Mouse (Mus musculus): ENCODE measurements around the gene Msi2. TPM values are rescaled to one million over a fixed set of nuclear protein-coding genes. Genes with fewer than 3 reads are reported as not detected.
A peak's percentile ranks its signal among the peaks of the same experiment; 100 is the strongest.

The Msi2 gene
- total and polyA plus RNA-seq, 2 experiments from 2014 or later = 33.0 to 170 TPM

DNA sequence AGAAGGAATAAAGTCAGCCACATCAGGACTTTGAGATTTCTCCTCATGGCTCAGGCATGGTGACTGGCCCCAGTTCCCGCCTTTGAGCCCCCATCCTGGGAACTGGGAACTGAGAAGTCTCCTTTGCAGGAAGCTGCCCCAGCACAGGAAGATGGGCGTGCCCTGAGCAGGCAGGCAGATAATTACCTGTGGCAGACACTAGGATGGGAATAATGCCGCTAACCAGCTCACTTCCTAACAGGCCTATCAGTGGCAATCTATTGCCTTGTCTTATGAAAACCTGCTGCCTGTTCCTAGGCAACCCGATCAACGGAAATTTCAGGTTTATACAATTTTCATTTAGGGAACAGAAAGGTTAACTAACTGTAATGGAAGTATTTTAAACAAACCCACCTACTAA lies 319.3 kb downstream of the Msi2 start:
- H3K4me1 ChIP-seq (ENCODE audit: insufficient read depth, low read length) = peaks cover 48% of the 10 kb centered on the region
- no peaks in the 10 kb centered on the region for H3K36me3 ChIP-seq (ENCODE audit: insufficient read depth, low read length)
- no peak overlapping the region for H3K4me2 ChIP-seq (ENCODE audit: low read depth, low read length)
- 0 out of 2 replicates have a peak overlapping the region, but pooled peaks have one; percentile 1 for H3K9ac ChIP-seq (replicated peaks; ENCODE audit: low read length)
- no peak overlapping the region for H3K4me3 ChIP-seq (ENCODE audit: low read length)
- H3K9me3 ChIP-seq (ENCODE audit: low read length) = no peaks in the 10 kb centered on the region
- no peak overlapping the region for H3K27ac ChIP-seq
- ATAC-seq (no peak), DNase-seq (ENCODE audit: low spot score) (no peak)
- H3K27me3 ChIP-seq (ENCODE audit: insufficient read depth, low read length) = no peaks in the 10 kb centered on the region
- no peak for TF ChIP-seq CTCF (IDR thresholded peaks at IDR 0.05; ENCODE audit: low read depth)
- 74% methylated on average over 5 of the region's 5 CpGs for WGBS

DNA sequence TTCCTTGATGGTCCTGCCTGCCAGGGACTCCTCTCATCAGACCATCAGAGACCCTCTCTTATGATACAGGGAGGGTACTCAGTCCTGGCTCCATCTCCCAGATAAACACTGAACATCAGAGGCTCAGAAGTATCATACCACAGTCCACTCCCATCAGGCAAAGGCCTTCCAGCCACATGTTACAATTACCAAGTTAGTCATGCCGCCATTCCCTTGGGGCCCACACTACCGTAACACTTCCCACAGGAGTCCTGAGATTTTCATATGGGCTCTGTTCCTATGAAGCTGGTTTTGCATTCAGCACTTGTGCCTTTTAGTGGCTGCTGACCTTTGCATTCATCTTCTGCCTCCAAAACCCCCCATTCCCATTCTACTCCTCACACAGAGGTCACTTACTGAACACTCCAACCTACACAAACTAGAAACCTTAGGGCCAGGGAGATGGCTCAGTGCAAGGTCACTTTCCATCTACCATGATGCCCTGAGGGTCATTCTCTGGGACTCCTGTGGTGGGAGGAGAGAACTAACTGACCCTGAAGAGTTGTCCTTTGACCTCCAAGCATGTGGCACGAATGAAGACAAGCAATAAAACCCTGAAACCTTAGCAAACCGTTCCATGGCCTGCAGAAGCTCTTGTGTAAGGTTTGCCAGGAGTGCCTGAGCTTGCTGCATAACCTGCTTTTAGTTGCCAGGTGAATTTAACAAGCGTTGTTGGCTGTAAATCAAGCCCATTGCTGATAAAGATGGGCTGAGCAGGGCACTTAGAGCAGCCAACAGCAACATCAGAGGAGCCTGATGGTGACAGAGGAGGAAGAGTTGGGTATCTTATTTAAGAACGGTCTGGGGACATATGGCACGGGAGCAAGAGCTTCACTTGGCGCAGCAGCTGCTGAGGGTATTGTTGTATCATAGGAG lies 323.0 kb downstream of the Msi2 start:
- no peaks in the 10 kb centered on the region for H3K9me3 ChIP-seq (ENCODE audit: low read length)
- DNase-seq (ENCODE audit: low spot score) = no peak
- no peak overlapping the region for H3K4me3 ChIP-seq (ENCODE audit: low read length)
- no peaks in the 10 kb centered on the region for H3K27me3 ChIP-seq (ENCODE audit: insufficient read depth, low read length)
- H3K9ac ChIP-seq (replicated peaks; ENCODE audit: low read length) = no peak overlapping the region
- peak overlapping the region; percentile 49; the same call in 1 of the 2 replicates for H3K27ac ChIP-seq
- no peak for TF ChIP-seq CTCF (IDR thresholded peaks at IDR 0.05; ENCODE audit: low read depth)
- ATAC-seq = no peak
- no peak overlapping the region for H3K4me2 ChIP-seq (ENCODE audit: low read depth, low read length)
- no peaks in the 10 kb centered on the region for H3K36me3 ChIP-seq (ENCODE audit: insufficient read depth, low read length)
- peaks cover 21% of the 10 kb centered on the region for H3K4me1 ChIP-seq (ENCODE audit: insufficient read depth, low read length)
- WGBS = 46% methylated on average over 8 of the region's 8 CpGs

DNA sequence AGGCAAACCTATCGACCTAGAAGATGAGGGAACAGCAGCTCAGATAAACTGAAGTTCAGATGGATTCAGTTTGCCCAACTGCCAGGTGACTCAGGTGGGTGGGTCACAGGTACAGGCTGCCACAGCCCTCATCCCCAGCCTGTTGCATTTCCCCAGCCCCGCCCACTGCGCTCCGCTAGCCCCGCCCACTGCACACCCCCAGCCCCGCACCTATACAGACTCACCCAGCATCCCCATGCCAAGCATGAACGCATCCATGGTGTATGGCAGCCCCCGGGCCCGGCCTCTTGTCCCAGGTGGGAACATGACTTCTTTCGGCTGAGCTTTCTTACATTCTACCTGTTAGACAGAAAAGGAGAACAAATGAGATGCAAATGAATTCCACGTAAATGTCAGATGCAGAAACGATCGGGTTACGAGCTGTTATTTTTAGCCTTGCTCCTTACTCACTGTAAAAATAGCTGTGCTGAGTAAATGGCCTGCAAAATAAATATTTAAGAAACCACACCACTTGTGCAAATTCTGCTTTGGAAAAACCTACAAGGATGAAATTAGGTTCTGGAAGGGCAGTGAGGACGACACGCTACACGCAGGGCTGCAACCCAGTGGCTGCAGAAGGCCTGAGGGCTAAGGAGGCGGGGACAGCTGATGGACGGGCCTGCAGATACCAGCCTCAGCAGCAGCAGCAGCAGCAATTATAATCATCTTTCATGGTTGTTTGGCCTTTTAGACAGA lies 323.8 kb downstream of the Msi2 start:
- Histone ChIP-seq H3K4me1 (ENCODE audit: insufficient read depth, low read length) (peaks cover 17% of the 10 kb centered on the region), H3K9ac (replicated peaks; ENCODE audit: low read length) (no peak overlapping the region), H3K27ac (peak overlapping the region; percentile 49; the same call in 1 of the 2 replicates), H3K4me3 (ENCODE audit: low read length) (no peak overlapping the region), H3K36me3 (ENCODE audit: insufficient read depth, low read length) (no peaks in the 10 kb centered on the region), H3K4me2 (ENCODE audit: low read depth, low read length) (no peak overlapping the region), H3K9me3 (ENCODE audit: low read length) (no peaks in the 10 kb centered on the region), H3K27me3 (ENCODE audit: insufficient read depth, low read length) (no peaks in the 10 kb centered on the region)
- no peak for TF ChIP-seq CTCF (IDR thresholded peaks at IDR 0.05; ENCODE audit: low read depth)
- WGBS = 61% methylated on average over 19 of the region's 19 CpGs
- DNase-seq (ENCODE audit: low spot score) (no peak), ATAC-seq (no peak)

DNA sequence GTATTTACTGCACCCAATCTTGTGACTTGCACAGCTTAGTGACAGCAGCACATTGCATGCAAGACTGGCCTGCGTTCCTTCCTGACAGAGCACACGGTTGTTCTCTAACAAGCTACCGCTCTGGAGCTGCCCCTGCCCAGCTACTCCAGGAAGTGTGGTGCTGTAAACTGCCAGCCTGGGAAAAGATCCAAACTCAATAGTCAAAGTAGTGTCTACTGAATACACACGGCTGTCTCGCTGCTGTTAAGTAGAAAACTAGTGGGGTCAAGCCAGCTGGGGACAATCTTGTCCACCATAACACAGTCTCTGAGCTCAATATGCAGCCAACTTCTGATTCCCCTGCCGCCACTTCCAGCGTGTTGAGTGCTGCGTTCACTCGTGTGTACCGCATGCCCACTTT lies 325.6 kb downstream of the Msi2 start:
- Histone ChIP-seq H3K27ac (no peak overlapping the region), H3K4me3 (ENCODE audit: low read length) (no peak overlapping the region), H3K9ac (replicated peaks; ENCODE audit: low read length) (no peak overlapping the region), H3K27me3 (ENCODE audit: insufficient read depth, low read length) (no peaks in the 10 kb centered on the region), H3K4me2 (ENCODE audit: low read depth, low read length) (no peak overlapping the region), H3K4me1 (ENCODE audit: insufficient read depth, low read length) (peaks cover 10% of the 10 kb centered on the region; the same call in 1 of the 2 replicates), H3K9me3 (ENCODE audit: low read length) (no peaks in the 10 kb centered on the region), H3K36me3 (ENCODE audit: insufficient read depth, low read length) (no peaks in the 10 kb centered on the region)
- 63% methylated on average over 10 of the region's 10 CpGs for WGBS
- no peak for TF ChIP-seq CTCF (IDR thresholded peaks at IDR 0.05; ENCODE audit: low read depth)
- ATAC-seq = peak; percentile 71
- DNase-seq (ENCODE audit: low spot score) = peak; percentile 77

DNA sequence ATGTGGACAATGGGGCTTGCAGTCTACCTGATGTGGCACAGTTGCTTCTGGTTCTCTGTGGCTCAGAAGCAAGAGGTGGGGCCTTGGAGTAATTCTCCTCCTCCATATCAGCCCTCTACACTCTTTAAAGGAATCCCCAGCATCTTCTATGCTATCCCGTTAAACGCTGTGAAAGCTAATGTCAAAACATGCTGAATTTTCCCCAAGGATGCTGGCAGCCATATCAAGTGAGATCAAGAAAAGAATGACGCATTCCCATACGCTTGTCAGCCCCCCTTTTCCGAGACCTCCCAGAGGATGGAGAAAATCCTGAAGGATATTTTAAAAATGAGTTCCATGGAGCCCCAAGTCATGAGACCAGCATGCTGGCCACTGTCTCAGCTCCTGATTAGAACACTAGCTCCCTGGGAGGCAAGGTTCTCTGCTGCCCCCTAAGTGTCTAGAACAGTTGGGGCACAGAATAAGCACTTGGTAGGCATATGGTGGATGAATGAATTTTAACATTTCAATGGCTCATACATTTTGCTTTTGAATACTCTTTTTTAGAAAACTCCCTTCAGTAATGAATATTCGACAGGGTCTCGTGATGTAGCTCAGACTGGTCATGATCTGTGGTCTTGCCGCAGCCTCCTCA lies 327.0 kb downstream of the Msi2 start:
- Histone ChIP-seq H3K4me2 (ENCODE audit: low read depth, low read length) (no peak overlapping the region), H3K9ac (replicated peaks; ENCODE audit: low read length) (no peak overlapping the region), H3K9me3 (ENCODE audit: low read length) (no peaks in the 10 kb centered on the region), H3K36me3 (ENCODE audit: insufficient read depth, low read length) (no peaks in the 10 kb centered on the region), H3K27me3 (ENCODE audit: insufficient read depth, low read length) (no peaks in the 10 kb centered on the region), H3K4me3 (ENCODE audit: low read length) (no peak overlapping the region), H3K27ac (no peak overlapping the region), H3K4me1 (ENCODE audit: insufficient read depth, low read length) (peaks cover 13% of the 10 kb centered on the region; the same call in 1 of the 2 replicates)
- ATAC-seq = no peak
- no peak for DNase-seq (ENCODE audit: low spot score)
- 74% methylated on average over 8 of the region's 8 CpGs for WGBS
- TF ChIP-seq CTCF (IDR thresholded peaks at IDR 0.05; ENCODE audit: low read depth) = peak; percentile 22; the same call in 1 of the 2 replicates

DNA sequence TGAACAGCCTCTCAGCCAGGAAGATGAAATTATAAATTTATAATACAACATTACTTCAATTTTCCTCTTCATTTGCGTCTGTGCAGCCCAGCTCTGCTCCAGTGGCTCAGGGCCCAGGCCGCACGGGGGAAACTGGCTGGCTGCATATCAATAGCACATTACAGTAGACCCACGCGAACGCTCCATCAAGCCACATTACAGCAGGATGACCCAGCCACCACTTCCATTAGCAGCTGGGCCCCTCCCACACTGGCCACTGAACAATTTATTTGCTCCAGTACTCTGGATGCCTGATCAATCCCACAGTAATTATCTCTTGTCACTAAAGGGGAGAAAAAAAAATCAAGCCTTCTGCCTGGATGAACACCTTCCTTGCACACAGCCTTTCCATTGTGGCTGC lies 328.8 kb downstream of the Msi2 start:
- no peak for TF ChIP-seq CTCF (IDR thresholded peaks at IDR 0.05; ENCODE audit: low read depth)
- Histone ChIP-seq H3K4me3 (ENCODE audit: low read length) (no peak overlapping the region), H3K4me1 (ENCODE audit: insufficient read depth, low read length) (peaks cover 7% of the 10 kb centered on the region; the same call in 1 of the 2 replicates), H3K36me3 (ENCODE audit: insufficient read depth, low read length) (no peaks in the 10 kb centered on the region), H3K4me2 (ENCODE audit: low read depth, low read length) (no peak overlapping the region), H3K27ac (no peak overlapping the region), H3K9me3 (ENCODE audit: low read length) (no peaks in the 10 kb centered on the region), H3K9ac (replicated peaks; ENCODE audit: low read length) (no peak overlapping the region), H3K27me3 (ENCODE audit: insufficient read depth, low read length) (no peaks in the 10 kb centered on the region)
- DNase-seq (ENCODE audit: low spot score) (peak; percentile 38), ATAC-seq (no peak)
- 37% methylated on average over 6 of the region's 6 CpGs for WGBS
